Mouse (Mus musculus): ENCODE data around the gene Cfap74. TPM values are rescaled to one million over a fixed set of nuclear protein-coding genes. Genes with fewer than 3 reads are reported as not detected.
"Not testable (repeated sequence)": the region's sequence is repeated elsewhere in the genome, so short reads cannot be mapped to it uniquely, and the experiment has no call there.

Cfap74 gene
- total RNA-seq, 2 experiments from 2014 or later, result not detected

DNA sequence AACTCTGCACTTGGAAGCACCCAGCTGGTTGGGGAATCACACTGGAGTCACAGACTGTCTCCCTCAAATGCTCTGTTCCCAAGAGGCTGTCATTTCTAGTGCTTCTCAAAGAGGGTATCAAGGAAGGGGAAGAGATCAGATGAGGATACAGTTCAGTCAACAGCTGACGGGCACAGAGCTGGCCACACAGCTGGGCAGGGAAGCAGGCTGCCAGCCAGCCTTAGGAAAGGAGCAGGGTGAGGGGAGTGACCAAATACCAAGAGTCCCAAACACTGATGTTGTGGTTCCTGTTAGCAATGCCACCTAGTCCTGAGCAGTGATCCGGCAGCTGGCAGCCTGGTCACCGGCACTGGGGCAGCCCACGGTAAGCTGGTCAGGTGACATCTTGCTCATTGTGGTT, 55.1 kb downstream of the Cfap74 start:
- ATAC-seq (replicated peaks; ENCODE audit: low FRiP score, low TSS enrichment, poor library complexity, severe bottlenecking), result no peak

GRCm38 (mm10) chr4:155465607-155466006, 56.6 kb downstream of the Cfap74 start:
- ATAC-seq (replicated peaks; ENCODE audit: low FRiP score, low TSS enrichment, poor library complexity, severe bottlenecking), result no peak

GRCm38 (mm10) chr4:155466080-155466479, 57.1 kb downstream of the Cfap74 start:
- no peak for ATAC-seq (replicated peaks; ENCODE audit: low FRiP score, low TSS enrichment, poor library complexity, severe bottlenecking)

DNA sequence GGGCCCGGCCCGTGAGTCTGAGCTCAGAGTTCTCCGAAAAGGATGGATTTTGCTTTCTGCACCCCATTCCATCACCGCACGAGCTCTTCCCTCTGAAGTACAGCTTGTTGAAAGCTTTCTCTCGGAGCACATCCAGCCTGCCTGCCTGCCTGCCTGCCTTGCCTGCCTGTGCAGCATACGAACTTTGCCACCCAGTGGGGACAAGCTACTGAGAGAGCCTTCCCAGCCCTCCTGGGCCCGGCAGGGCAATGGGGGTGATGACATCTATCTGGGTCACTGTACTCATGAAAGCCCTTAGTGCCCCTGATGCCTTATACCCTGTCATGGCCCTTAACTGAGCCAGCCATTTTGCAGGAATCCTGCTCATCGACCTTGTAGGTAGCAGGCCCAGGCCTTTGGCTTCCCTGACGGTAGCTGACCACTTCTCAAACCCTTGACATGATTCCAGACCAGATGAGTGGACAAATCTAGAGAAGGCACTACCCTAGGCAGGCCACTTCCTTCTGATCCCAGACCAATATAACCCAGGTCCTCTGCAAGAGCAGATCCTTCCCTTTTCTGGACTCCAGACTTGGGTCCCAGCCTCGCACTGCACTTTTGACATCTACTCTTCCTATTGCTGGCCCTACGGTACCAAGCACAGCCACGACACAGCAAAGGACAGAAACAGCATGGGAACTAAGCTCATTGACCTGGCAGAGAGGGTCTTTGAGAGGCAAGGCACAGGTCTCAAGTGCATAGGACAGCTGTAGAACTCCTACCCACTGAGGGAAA, 58.4 kb downstream of the Cfap74 start:
- ATAC-seq (replicated peaks; ENCODE audit: low FRiP score, low TSS enrichment, poor library complexity, severe bottlenecking), result no peak

DNA sequence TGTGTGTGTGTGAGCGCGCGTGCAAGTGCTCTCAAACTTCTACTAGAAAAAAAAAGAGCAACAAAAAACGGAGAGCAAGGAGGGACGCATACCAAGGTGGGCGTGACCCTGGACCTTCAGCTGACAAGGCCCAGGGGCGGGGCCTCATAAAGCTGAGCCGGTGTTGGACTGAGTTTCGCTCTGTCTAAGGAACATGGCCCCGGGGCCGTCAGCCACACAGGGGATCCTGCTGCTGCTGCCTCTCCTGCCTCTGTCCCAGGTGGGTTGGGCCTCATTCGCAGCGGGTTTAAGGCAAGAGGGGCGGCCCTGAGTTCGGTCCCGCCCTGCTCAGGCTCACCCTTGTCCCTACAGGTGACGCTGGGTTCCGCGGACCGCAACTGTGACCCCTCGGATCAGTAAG, 60.0 kb downstream of the Cfap74 start, which contains the start of gene Tmem52:
Tmem52 (plus strand) TSS at position 163 of the 400 bp plus-strand sequence.
- peak; percentile 85 for ATAC-seq (replicated peaks; ENCODE audit: low FRiP score, low TSS enrichment, poor library complexity, severe bottlenecking)

GRCm38 (mm10) chr4:155469590-155470262, 60.7 kb downstream of the Cfap74 start:
- ATAC-seq (replicated peaks; ENCODE audit: low FRiP score, low TSS enrichment, poor library complexity, severe bottlenecking), result no peak

DNA sequence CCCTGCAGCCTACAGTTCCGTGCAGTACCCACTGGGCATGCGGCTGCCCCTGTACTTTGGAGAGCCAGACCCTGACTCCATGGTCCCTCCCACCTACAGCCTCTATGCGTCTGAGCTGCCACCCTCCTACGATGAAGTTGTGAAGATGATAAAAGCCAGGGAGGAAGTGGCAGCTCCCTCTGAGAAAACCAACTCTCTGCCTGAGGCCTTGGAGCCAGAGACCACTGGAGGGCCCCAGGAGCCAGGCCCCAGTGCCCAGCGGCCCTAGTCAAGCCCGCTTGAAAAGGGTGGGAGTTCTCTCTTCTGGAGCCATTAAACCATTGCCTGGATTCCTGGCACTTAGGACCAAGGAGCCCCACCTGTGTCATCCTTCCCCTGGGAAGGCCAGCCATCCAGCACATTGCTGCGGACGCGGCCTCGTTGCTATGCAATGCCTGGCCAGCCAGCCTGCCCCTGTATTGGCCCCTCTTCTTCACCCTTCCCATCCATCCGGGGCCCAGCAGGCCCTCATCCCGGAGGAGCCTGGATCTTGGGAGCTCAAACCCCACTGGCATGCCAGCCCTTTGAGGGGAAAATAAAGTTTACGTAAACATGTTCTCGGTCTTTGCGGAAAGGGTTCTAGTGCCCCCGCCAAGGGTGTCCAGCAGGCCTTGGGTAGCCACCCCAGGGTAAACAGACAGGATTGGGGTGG, 61.4 kb downstream of the Cfap74 start:
- no peak for ATAC-seq (replicated peaks; ENCODE audit: low FRiP score, low TSS enrichment, poor library complexity, severe bottlenecking)

DNA sequence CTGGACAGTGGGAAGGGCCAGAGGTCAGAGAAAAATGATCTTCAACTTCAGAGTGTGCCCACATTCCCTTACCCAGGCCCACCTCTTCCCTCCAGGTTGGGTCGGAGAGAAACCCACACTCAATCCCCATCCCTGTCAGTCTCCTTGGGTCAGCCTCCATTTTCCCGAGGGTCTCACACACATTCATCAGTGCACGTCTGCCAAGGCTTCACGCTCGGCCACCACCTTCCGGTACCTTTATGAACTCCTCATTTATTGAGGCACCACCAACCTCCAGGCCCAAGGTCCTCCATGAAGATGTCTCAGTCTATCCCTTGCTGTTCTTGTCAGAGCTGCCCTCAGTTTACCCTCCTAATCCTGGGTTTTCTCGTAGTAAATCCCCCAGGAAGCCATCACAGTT, 62.0 kb downstream of the Cfap74 start:
- no peak for ATAC-seq (replicated peaks; ENCODE audit: low FRiP score, low TSS enrichment, poor library complexity, severe bottlenecking)

DNA sequence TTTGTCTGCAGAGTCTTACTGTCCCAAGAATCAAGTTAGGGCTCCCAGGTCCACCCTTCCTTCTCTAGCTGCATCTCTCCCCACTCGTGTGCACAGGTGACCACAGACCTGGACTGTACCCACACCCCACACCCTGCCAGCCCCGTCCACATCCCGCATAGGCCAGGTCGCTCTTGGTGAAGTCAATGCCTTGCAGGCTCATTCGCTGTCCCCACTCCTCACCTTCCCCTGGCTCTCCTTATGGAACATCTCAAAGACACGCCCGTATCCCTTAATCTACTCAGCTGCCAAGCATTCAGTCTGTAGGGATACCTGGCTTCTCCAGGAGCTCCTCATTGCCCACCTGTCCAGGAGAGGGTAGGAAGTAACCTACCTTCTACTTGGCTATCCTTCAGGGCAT, 62.4 kb downstream of the Cfap74 start:
- no peak for ATAC-seq (replicated peaks; ENCODE audit: low FRiP score, low TSS enrichment, poor library complexity, severe bottlenecking)

DNA sequence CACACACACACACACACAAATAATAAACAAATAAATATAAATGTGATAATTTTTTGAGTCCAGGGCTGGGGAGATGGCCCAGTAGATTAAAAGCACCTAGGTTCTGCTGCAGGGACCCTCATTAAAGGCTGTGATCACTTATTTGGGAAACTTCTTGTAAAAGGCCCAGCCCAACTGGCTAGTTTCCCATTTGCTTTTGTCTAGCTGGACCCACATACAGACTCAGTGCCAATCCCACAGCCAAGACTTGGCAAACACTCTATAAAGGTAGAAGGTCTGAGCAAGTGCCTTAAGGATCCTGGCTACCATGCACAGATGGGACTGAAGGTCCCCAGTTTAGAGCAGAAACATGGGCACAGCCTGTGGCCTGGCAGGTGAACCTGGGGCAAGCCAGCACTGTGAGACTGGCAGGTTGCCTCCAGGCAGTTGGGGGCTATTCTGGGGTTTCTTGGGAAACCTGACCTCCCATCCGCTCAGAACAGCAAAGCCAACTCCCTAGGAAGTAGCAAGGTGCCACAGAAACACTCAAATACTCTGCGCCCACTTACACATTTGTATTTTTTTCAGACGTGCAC, 63.8 kb downstream of the Cfap74 start:
- no peak for ATAC-seq (replicated peaks; ENCODE audit: low FRiP score, low TSS enrichment, poor library complexity, severe bottlenecking)

DNA sequence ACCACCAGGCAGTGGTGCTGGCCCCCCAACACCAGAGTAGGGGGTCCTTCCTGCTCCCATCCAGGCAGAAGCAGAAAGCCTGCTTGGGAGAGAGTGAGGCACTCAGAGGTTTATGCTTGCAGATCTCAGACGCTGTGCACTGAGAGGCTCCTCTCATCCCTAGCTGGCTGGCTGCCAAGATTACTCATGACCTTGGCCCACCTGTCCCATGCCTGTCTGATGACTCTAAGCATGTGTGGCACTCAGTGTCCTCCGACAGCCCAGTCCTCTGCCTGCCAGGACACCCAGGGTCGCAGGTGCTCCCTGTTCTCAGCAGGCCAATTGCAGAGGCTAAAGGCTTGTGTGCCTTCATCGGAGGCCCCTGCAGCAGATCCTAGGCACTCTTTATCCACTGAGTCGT, 64.3 kb downstream of the Cfap74 start:
- ATAC-seq (replicated peaks; ENCODE audit: low FRiP score, low TSS enrichment, poor library complexity, severe bottlenecking), result no peak

DNA sequence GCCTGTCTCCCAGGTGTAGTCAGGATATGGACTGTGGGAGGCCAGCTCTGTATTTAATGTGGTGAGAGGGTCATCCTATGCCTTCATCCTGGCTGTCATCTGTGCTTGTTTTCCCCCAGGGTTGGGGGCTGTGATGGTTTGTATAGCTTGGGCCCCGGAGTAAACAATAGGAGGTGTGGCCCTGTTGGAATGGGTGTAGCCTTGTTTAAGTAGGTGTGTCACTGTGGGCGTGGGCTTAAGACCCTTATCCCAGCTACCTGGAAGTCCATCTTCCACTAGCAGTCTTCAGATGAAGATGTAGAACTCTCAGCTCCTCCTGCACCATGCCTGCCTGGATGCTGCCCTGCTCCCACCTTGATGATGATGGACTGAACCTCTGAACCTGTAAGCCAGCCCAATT, 64.8 kb downstream of the Cfap74 start:
- not testable (repeated sequence) for ATAC-seq (replicated peaks; ENCODE audit: low FRiP score, low TSS enrichment, poor library complexity, severe bottlenecking)

DNA sequence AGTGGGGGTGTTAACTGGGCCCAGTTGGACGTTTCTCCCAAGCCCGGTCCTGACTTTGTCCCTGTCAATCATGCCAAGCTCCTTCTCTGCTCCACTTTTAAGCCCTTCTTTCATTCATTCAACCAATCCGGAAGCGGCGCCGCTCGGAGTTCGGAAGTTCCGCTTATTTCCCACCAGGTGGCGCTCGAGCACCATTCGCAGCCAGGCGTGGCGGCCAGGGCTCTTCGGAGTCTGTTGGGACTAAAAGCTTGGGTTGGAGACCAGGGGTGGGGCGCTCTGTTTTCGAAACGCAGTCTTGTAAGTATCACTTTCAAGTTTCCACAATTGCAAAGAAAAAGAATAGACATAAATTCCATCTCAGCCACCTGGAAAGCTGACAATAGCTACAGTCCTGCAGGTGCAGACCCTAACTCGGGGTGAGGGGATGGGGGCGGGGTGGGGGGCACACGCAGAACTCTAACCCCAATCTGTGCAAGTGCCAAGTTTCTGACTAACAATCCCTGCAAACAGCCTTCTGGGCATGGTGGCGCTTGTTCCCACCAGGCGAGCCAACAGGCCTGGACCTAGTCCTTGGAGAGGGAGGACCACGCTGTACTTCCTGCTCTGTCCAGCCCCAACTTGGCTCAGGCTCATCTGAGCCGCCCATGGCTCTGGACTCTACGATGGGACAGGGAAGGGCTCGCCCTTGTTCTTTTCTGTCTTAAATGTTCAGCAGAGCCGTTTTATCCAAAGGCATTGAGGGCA, 72.6 kb downstream of the Cfap74 start:
- peak; percentile 87 for ATAC-seq (replicated peaks; ENCODE audit: low FRiP score, low TSS enrichment, poor library complexity, severe bottlenecking)

- ATAC-seq (replicated peaks; ENCODE audit: low FRiP score, low TSS enrichment, poor library complexity, severe bottlenecking), result no peak
Measured at GRCm38 (mm10) chr4:155482125-155482480, 73.1 kb downstream of the Cfap74 start.

- no peak for ATAC-seq (replicated peaks; ENCODE audit: low FRiP score, low TSS enrichment, poor library complexity, severe bottlenecking)
Measured at GRCm38 (mm10) chr4:155482733-155483540, 73.9 kb downstream of the Cfap74 start.

DNA sequence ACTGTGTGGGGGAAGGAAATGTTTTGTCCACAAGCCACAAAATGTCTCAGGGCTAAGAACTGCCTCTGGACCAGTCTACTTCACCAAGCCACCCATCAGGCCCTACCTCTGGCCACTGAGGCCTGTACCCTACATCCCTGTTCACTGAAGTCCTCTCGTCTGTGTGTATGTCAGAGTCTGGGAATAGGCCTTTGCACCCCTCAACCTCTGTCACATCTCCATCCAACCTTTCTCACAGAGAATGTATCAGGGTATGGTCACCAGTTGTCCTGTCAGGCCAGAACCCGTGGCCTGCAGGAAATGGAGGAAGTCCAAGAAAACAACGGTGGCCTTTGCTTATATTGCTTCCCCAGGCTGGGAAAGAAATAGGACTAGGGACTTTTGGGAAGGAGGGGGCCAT, 76.5 kb downstream of the Cfap74 start:
- no peak for ATAC-seq (replicated peaks; ENCODE audit: low FRiP score, low TSS enrichment, poor library complexity, severe bottlenecking)

DNA sequence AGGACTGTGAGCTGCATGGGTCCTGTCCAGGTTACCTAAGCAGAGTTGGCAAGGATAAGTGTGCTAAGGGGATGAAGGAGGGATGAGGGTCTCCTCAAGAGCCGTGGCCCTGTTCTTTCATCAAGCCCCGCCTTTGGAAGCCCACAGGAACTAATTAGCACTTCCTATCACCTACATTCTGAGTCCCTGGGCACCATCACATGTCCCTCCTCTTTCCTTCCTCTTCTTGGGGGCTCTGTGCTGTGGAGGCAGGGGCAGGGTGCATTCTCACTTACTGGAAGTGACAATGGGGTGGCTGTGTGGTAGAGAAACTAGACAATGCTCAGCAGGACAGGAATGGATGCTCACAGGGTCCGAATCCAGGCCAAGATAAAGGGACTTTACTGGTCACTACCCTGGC, 78.8 kb downstream of the Cfap74 start:
- no peak for ATAC-seq (replicated peaks; ENCODE audit: low FRiP score, low TSS enrichment, poor library complexity, severe bottlenecking)

- ATAC-seq (replicated peaks; ENCODE audit: low FRiP score, low TSS enrichment, poor library complexity, severe bottlenecking), result peak; percentile 63
Measured at GRCm38 (mm10) chr4:155488232-155489025, 79.4 kb downstream of the Cfap74 start.
